Mouse (Mus musculus) embryonic facial prominence, embryonic 13.5 days (tissue): ENCODE data around the gene Ppp2r2c. TPM values are rescaled to one million over a fixed set of nuclear protein-coding genes. Genes with fewer than 3 reads are reported as not detected.

Source experiments
- ATAC-seq: fragments of 200-750 bp; cut with Nextera tagmentation; 2 replicates; pipeline ENCODE4 v1.8.0; 2017; ENCODE audit warnings: low read depth; ENCODE audit not compliant: insufficient number of reproducible peaks, insufficient read depth, low FRiP score, low TSS enrichment
- H3K27ac ChIP-seq: fragments of 300-500 bp; sonication (generic); 2 replicates; pipeline ENCODE4 v1.5.1; 2015; ENCODE audit warnings: moderate library complexity, mild to moderate bottlenecking, inconsistent platforms
- H3K27me3 ChIP-seq: fragments of 300-500 bp; sonication (generic); 2 replicates; pipeline ENCODE4 v1.6.1; 2015; ENCODE audit warnings: mild to moderate bottlenecking, inconsistent platforms
- H3K36me3 ChIP-seq: fragments of 300-500 bp; sonication (generic); 2 replicates; pipeline ENCODE4 v1.6.1; 2015; ENCODE audit warnings: mild to moderate bottlenecking, inconsistent platforms
- H3K4me1 ChIP-seq: fragments of 300-500 bp; sonication (generic); 2 replicates; pipeline ENCODE4 v1.6.1; 2015; ENCODE audit warnings: inconsistent platforms
- H3K4me2 ChIP-seq: fragments of 300-500 bp; sonication (generic); 2 replicates; pipeline ENCODE4 v1.6.1; 2015; ENCODE audit warnings: moderate library complexity, mild to moderate bottlenecking, inconsistent platforms
- H3K4me3 ChIP-seq: fragments of 300-500 bp; sonication (generic); 2 replicates; pipeline ENCODE4 v1.5.1; 2015; ENCODE audit warnings: mild to moderate bottlenecking, inconsistent platforms
- H3K9ac ChIP-seq: fragments of 300-500 bp; sonication (generic); 2 replicates; pipeline ENCODE4 v1.6.1; 2015; ENCODE audit warnings: mild to moderate bottlenecking, inconsistent platforms
- H3K9me3 ChIP-seq: fragments of 300-500 bp; sonication (generic); 2 replicates; pipeline ENCODE4 v1.6.1; 2016; ENCODE audit warnings: inconsistent platforms
- WGBS: fragments of 180-500 bp; shearing (Covaris S2); methylation state at CpG from one replicate; pipeline ENCODE4 v1.1.7; 2015; ENCODE audit warnings: mixed read lengths; 5-methylcytosine and 5-hydroxymethylcytosine counted together
- polyA plus RNA-seq: library from polyadenylated mRNA; unstranded; fragments of >200 nt; fragmentation: Nextera tagmentation; extraction: Ambion mirVana; gene quantifications from 2 replicates; pipeline ENCODE4 v1.2.1, GENCODE M21; 2015

Ppp2r2c gene
- polyA plus RNA-seq, 1 experiment from 2014 or later = 0.35 TPM

DNA sequence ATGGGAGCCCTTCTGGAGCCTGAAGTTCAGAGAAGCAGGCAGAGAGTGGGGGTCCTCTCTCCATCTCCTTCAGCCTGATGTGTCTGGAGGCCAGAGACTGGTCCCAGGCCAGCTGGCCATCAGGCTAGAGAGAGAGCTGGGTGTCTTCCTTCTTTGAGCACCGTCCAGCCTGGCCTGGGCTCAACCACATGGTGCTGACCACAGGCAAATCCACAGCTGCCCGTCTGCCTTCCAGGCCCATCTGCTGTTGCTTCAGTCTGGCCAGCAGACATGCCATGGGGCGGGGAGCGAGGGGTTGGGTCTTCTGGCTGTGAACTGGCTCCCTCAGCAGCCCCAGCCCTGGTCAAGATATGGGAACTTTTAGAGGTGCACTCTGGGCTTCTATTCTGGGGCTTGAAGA, 48.3 kb downstream of the Ppp2r2c start:
- Histone ChIP-seq H3K9ac (no peak overlapping the region), H3K27me3 (peaks cover 4% of the 10 kb centered on the region; the same call in 1 of the 2 replicates), H3K36me3 (no peaks in the 10 kb centered on the region), H3K27ac (no peak overlapping the region), H3K4me3 (no peak overlapping the region), H3K4me1 (peaks cover 3% of the 10 kb centered on the region; the same call in 1 of the 2 replicates), H3K4me2 (no peak overlapping the region), H3K9me3 (no peaks in the 10 kb centered on the region)
- no peak for ATAC-seq
- WGBS = 70% methylated on average over 4 of the region's 4 CpGs

DNA sequence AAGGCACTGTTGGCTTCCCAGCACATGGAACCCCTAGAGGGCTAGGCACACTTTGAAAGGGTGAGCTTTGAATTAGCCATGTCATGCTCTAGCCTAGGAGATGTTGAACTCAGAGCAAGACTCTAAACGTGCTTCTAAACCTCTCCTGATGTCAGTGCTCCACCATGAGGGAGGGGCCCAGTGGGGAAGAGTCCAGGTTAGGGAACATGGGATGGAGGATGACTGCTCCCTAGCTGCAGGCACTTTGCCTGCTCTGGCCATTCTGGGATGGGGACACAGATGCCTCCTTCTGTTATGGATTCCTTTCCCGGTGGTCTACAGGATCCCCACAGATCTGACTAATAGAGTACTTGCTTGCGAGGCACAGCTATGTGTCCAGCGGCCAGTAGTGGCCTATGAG, 48.9 kb downstream of the Ppp2r2c start:
- ATAC-seq = no peak
- Histone ChIP-seq H3K27me3 (no peaks in the 10 kb centered on the region; the same call in 1 of the 2 replicates), H3K9ac (no peak overlapping the region), H3K36me3 (no peaks in the 10 kb centered on the region), H3K4me1 (peaks cover 3% of the 10 kb centered on the region; the same call in 1 of the 2 replicates), H3K4me3 (no peak overlapping the region), H3K9me3 (no peaks in the 10 kb centered on the region), H3K27ac (no peak overlapping the region), H3K4me2 (no peak overlapping the region)
- WGBS = 76% methylated on average over 4 of the region's 4 CpGs

DNA sequence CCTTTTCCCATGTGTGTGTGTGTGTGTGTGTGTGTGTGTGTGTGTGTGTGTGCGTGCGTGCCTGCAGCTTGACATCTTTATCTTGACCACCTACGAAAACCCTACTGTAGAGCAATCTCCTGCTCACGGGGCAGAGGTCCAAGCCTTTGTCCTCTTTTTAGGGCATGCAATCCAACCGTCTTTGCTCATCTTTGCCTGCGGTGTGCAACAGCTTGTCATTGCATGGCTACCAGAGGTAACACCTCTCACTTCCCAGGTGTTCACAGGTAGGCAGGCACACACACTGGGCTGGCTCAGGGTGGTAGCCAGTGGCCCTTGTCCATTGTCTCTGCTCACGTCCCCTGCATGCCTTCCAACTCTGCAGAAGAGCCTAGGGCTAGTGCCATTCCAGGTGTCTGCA, 49.7 kb downstream of the Ppp2r2c start:
- no peak overlapping the region for H3K9ac ChIP-seq
- H3K4me1 ChIP-seq = peaks cover 3% of the 10 kb centered on the region; the same call in 1 of the 2 replicates
- 74% methylated on average over 7 of the region's 7 CpGs for WGBS
- H3K9me3 ChIP-seq = no peaks in the 10 kb centered on the region
- H3K4me2 ChIP-seq = no peak overlapping the region
- H3K27ac ChIP-seq = no peak overlapping the region
- ATAC-seq = no peak
- H3K27me3 ChIP-seq = no peaks in the 10 kb centered on the region; the same call in 1 of the 2 replicates
- H3K36me3 ChIP-seq = no peaks in the 10 kb centered on the region
- no peak overlapping the region for H3K4me3 ChIP-seq

DNA sequence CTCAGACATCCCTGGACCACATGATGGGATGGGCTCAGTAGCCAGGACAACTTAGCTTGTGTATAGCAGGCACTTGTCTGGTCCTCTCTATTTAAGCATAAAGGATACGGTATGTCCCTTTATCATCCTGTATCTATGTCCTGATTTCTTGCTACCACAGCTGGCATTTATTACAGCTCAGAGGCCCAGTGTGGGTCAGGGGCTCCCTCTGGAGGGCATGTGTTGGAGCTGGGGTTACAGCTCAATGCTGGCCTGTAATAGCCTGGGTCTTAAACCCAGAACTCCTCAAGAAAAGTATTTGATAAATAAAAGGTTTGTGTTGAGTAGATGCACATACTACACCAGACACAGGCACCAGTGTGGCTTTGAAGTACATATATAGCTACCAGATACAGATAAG, 51.8 kb downstream of the Ppp2r2c start:
- no peak for ATAC-seq
- H3K9me3 ChIP-seq = no peaks in the 10 kb centered on the region
- no peak overlapping the region for H3K27ac ChIP-seq
- H3K4me2 ChIP-seq = no peak overlapping the region
- H3K9ac ChIP-seq = no peak overlapping the region
- H3K4me3 ChIP-seq = no peak overlapping the region
- 20% methylated on average over 1 of the region's 1 CpGs for WGBS
- H3K36me3 ChIP-seq = no peaks in the 10 kb centered on the region
- H3K27me3 ChIP-seq = no peaks in the 10 kb centered on the region
- H3K4me1 ChIP-seq = peaks cover 3% of the 10 kb centered on the region; the same call in 1 of the 2 replicates

DNA sequence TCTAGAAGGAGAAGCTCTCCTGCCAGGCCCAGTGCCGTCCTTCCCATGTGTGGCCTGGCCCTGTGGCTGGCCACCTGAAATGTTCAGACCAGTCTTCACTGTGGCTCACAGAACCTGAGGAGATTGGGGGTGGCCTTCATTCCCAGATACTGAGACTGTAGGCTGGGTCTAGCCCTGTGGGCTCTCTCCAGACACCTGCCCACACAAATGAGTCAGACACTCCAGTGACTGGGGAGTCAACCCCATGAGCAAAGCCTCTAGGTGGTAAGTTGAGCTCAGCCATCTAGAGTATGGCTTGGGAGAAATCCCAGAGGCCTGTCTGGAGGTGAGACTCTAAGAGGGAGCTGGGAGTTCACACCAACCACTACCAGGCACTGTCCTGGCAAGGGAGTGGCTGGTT, 53.6 kb downstream of the Ppp2r2c start:
- no peak overlapping the region for H3K4me2 ChIP-seq

DNA sequence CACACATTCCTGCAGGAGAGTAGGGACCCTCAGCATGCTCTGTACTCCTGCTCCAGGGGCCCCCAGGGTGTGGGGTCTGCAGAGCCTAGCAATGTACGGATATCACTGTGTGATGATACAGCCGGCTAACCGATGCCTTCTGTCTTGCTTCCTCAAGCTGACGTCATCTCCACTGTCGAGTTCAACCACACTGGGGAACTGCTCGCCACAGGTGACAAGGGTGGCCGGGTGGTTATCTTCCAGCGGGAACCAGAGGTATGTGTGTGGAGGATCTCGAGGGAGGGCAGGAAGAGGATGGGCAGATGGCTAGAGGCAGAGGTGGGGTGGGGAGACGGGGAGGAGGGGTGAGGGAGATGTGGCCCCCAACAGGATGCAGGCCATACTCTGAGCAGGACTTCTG, 54.5 kb downstream of the Ppp2r2c start:
- H3K4me2 ChIP-seq = no peak overlapping the region
- no peaks in the 10 kb centered on the region for H3K9me3 ChIP-seq
- no peaks in the 10 kb centered on the region for H3K27me3 ChIP-seq
- ATAC-seq = no peak
- H3K4me1 ChIP-seq = peaks cover 3% of the 10 kb centered on the region; the same call in 1 of the 2 replicates
- WGBS = 79% methylated on average over 10 of the region's 10 CpGs
- no peak overlapping the region for H3K9ac ChIP-seq
- no peak overlapping the region for H3K4me3 ChIP-seq
- no peak overlapping the region for H3K27ac ChIP-seq
- H3K36me3 ChIP-seq = no peaks in the 10 kb centered on the region

More for the DNA sequence above, 53.6 kb downstream of the Ppp2r2c start:
- no peak overlapping the region for H3K9ac ChIP-seq
- ATAC-seq = no peak
- no peaks in the 10 kb centered on the region for H3K9me3 ChIP-seq
- no peak overlapping the region for H3K27ac ChIP-seq
- H3K36me3 ChIP-seq = no peaks in the 10 kb centered on the region
- no peak overlapping the region for H3K4me3 ChIP-seq
- 79% methylated on average over 1 of the region's 1 CpGs for WGBS
- H3K27me3 ChIP-seq = no peaks in the 10 kb centered on the region
- peaks cover 3% of the 10 kb centered on the region; the same call in 1 of the 2 replicates for H3K4me1 ChIP-seq

DNA sequence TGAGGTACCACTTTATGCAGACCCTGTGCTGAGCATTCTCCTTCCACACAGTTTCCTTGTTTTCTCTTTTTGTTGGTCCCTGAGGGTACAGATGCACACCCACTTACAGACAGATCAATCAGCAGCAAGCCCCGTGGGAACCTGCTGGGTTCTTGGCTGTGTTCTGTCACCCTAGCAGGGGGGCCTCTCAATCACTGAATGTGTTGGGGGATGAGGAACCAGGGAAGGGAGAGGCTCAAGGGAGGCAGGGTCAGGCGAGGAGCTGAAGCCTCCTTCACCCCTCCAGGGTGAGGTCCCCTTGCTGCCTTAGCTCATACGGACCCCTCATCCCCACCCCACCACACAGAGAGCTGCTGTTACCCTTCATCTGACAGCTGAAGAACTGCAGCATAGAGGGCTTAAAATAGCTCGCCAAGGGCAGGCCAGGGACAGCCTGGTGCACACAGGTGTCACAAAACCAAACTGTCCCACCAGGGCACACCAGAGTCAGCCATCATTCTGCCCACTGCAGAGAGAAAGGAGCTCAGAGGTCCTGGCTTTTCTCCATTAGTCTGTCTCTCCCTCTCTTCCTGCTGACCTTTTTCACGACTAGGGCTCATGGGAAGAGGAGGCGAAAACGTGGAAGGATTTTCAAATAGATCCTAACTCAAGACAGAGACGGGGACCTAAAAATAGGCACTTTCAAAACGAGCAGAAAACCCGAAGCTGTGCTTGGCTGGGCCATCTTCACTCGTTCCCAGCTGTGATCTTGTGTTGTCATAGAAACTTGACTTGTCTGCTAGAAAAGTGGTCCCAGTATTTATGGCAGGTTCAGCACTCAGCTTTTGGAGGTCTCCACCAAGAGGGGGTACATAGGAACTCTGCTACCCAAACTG, 55.8 kb downstream of the Ppp2r2c start:
- H3K9ac ChIP-seq = no peak overlapping the region
- H3K4me1 ChIP-seq = no peaks in the 10 kb centered on the region; the same call in 1 of the 2 replicates
- no peak overlapping the region for H3K27ac ChIP-seq
- no peaks in the 10 kb centered on the region for H3K9me3 ChIP-seq
- H3K4me3 ChIP-seq = no peak overlapping the region
- ATAC-seq = no peak
- WGBS = 43% methylated on average over 11 of the region's 11 CpGs
- H3K27me3 ChIP-seq = no peaks in the 10 kb centered on the region
- no peak overlapping the region for H3K4me2 ChIP-seq
- no peaks in the 10 kb centered on the region for H3K36me3 ChIP-seq

DNA sequence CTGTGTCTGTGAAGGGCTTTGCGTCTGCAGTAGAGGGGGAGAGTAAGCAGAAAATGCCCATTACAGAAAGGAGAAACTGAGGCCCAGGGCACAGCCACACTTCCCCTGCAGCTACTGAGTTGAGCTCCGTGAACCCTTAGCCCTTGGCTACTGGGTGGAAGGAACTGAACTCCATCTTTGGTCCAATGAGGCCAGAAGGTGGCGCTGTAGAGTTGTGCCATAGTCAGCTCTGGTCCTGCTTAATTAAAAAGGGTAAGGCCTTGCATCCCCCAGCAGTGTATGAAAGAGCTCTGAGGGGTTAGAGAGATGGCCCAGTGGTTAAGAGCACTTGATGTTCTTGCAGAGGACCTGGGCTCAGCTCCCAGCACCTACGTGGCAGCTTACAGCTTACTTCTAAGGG, 60.4 kb downstream of the Ppp2r2c start:
- Histone ChIP-seq H3K27me3 (no peaks in the 10 kb centered on the region), H3K36me3 (no peaks in the 10 kb centered on the region), H3K4me2 (no peak overlapping the region), H3K4me3 (no peak overlapping the region), H3K4me1 (no peaks in the 10 kb centered on the region), H3K9ac (no peak overlapping the region), H3K9me3 (no peaks in the 10 kb centered on the region), H3K27ac (no peak overlapping the region)
- ATAC-seq = no peak
- 47% methylated on average over 4 of the region's 4 CpGs for WGBS

DNA sequence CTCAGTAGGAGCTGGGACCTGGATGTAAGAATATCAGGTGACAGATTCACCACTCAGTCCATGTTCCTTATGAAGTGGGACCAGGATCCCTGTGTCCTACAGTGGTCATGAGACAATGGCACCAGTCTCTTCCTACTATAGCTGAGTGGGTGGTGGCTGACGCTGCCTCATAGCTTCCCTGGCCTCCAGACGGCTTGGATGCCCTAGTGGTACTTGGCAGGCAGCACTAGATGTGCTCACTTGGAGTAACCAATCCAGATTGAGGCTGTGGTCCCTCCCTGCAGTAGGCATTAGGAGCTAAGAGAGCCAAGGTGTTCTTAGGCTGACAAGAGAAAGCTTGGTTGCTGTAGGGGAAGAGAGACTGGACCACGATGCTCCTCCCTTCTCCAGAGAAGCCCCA, 61.1 kb downstream of the Ppp2r2c start:
- Histone ChIP-seq H3K4me3 (no peak overlapping the region), H3K9ac (no peak overlapping the region), H3K36me3 (no peaks in the 10 kb centered on the region), H3K4me1 (peaks cover 4% of the 10 kb centered on the region; the same call in 1 of the 2 replicates), H3K27me3 (no peaks in the 10 kb centered on the region), H3K27ac (no peak overlapping the region), H3K4me2 (no peak overlapping the region), H3K9me3 (no peaks in the 10 kb centered on the region)
- WGBS = 69% methylated on average over 3 of the region's 3 CpGs
- ATAC-seq = no peak

DNA sequence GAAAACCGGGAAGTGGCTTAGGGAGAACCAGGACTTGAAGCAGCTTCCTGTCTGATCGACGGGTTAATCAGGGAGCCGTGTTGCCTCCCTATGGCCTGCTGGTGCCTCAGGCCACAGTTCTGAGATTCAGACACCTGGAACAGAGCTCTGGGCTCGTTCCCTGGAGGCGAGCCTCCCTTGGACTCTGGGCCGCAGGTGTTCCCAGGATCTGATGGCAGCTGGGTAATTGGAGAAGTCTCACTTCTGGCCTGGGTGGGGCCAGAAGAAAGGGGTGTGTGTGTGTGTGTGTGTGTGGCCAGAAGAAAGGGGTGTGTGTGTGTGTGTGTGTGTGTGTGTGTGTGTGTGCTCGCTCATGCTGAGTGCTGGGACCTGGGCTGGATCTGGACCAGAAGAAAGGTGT, 65.1 kb downstream of the Ppp2r2c start:
- no peak overlapping the region for H3K27ac ChIP-seq
- H3K9me3 ChIP-seq = no peaks in the 10 kb centered on the region
- H3K4me2 ChIP-seq = no peak overlapping the region
- no peaks in the 10 kb centered on the region for H3K36me3 ChIP-seq
- WGBS = 29% methylated on average over 7 of the region's 8 CpGs
- no peak overlapping the region for H3K9ac ChIP-seq
- H3K4me1 ChIP-seq = peaks cover 6% of the 10 kb centered on the region; the same call in 1 of the 2 replicates
- no peak overlapping the region for H3K4me3 ChIP-seq
- peak; percentile 48; the same call in 1 of the 2 replicates for ATAC-seq
- no peaks in the 10 kb centered on the region for H3K27me3 ChIP-seq

DNA sequence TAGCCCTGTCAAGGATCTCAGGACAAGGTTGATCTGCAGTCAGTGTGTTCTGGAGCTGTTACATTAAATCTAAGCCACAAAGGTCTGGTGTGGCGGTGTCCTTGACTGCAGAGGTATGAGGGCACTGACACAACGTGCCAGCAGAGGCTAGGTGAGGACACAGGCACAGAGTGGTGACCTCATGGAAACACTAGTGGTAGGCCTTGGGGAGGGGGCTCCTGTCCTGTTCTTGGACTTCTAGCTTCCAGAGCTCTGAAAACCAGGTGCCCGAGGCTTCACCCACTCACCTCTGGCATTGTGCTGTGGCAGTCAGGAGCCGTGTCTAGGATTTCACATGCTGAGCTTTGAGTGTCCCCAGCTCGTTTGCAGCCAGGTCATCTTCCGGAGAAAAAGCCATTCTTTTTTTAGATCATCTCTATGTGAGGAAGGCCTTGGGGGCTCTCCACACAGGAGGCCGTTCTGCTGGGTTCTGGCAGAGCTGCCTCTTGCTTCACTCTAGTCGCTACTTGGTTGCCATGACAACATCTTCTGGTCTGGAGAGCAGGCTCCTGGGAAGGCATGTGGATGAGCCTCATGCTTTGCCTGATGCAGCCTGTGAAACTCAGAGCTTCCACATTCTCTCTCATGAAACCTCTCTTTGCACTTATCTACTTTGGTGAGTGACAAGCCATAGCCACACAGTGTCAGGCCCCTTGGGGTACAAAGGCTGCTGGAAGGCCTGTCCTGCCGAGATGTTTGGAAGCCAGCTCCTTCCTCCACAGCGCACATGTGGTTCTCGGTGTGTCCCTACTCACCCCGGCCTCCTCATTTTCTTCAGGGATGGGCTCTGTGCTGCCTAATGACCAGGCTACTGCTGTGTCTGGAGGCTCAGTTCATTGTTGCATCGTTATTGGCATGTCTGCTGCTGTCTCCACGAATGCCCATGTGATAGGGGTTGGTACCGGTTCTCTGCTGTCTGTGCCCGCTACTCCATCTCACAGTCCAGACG, 67.5 kb downstream of the Ppp2r2c start:
- no peak overlapping the region for H3K27ac ChIP-seq
- H3K4me2 ChIP-seq = no peak overlapping the region
- no peak for ATAC-seq

More for the DNA sequence above, 67.5 kb downstream of the Ppp2r2c start:
- 65% methylated on average over 17 of the region's 17 CpGs for WGBS
- no peak overlapping the region for H3K4me3 ChIP-seq
- peaks cover 6% of the 10 kb centered on the region; the same call in 1 of the 2 replicates for H3K4me1 ChIP-seq
- no peaks in the 10 kb centered on the region for H3K27me3 ChIP-seq
- no peaks in the 10 kb centered on the region for H3K36me3 ChIP-seq
- H3K9me3 ChIP-seq = no peaks in the 10 kb centered on the region
- H3K9ac ChIP-seq = no peak overlapping the region
